Mouse (Mus musculus) liver, embryonic 11.5 days (tissue): ENCODE results near the gene Olfr146. TPM values are rescaled to one million over a fixed set of nuclear protein-coding genes. Genes with fewer than 3 reads are reported as not detected.

Experiments
- ATAC-seq: fragments of 200-750 bp; cut with Nextera tagmentation; replicated peaks from 2 replicates; pipeline ENCODE4 v1.8.0; 2017; ENCODE audit warnings: moderate number of reproducible peaks, mild to moderate bottlenecking, moderate TSS enrichment, moderate library complexity; ENCODE audit not compliant: low FRiP score
- DNase-seq: peaks from one replicate; pipeline ENCODE4 v3.0.0-alpha.2; 2017; ENCODE audit warnings: low spot score
- H3K27ac ChIP-seq: fragments of 300-500 bp; sonication (generic); 2 replicates; pipeline ENCODE4 v1.5.1; 2014; ENCODE audit warnings: mild to moderate bottlenecking, low read depth, low read length, control low read depth
- H3K27me3 ChIP-seq: fragments of 300-500 bp; sonication (generic); replicated peaks from 2 replicates; pipeline ENCODE4 v1.6.1; 2014; ENCODE audit warnings: low read length, mixed read lengths; ENCODE audit not compliant: control insufficient read depth, insufficient read depth
- H3K36me3 ChIP-seq: fragments of 300-500 bp; sonication (generic); 2 replicates; pipeline ENCODE4 v1.6.1; 2014; ENCODE audit warnings: mild to moderate bottlenecking, low read length, moderate library complexity, mixed read lengths; ENCODE audit not compliant: control insufficient read depth, insufficient read depth
- H3K4me1 ChIP-seq: fragments of 300-500 bp; sonication (generic); replicated peaks from 2 replicates; pipeline ENCODE4 v1.6.1; 2014; ENCODE audit warnings: low read length, mixed read lengths; ENCODE audit not compliant: control insufficient read depth, insufficient read depth
- H3K4me2 ChIP-seq: fragments of 300-500 bp; sonication (generic); 2 replicates; pipeline ENCODE4 v1.6.1; 2014; ENCODE audit warnings: mild to moderate bottlenecking, control low read depth, moderate library complexity
- H3K4me3 ChIP-seq: fragments of 300-500 bp; sonication (generic); 2 replicates; pipeline ENCODE4 v1.5.1; 2014; ENCODE audit warnings: low read depth, low read length, control low read depth
- H3K9ac ChIP-seq: fragments of 300-500 bp; sonication (generic); 2 replicates; pipeline ENCODE4 v1.6.1; 2014; ENCODE audit warnings: low read depth, low read length, control low read depth
- H3K9me3 ChIP-seq: fragments of 300-500 bp; sonication (generic); 2 replicates; pipeline ENCODE4 v1.6.1; 2016; ENCODE audit warnings: low read length, inconsistent platforms, mixed read lengths; ENCODE audit not compliant: control insufficient read depth
- WGBS: fragments of 180-500 bp; shearing (Covaris S2); extraction: QIAGEN DNeasy Blood & Tissue Kit; methylation state at CpG from one replicate; pipeline ENCODE4 v1.1.7; 2014; 5-methylcytosine and 5-hydroxymethylcytosine counted together
- microRNA-seq: library from miRNA; unstranded; fragments of <30 nt; microRNA quantifications from one replicate; pipeline ENCODE4, GENCODE M21; 2017; ENCODE audit warnings: borderline number of aligned reads
- polyA plus RNA-seq: library from polyadenylated mRNA; unstranded; fragments of >200 nt; fragmentation: Nextera tagmentation; extraction: Ambion mirVana; gene quantifications from 2 replicates; pipeline ENCODE4 v1.2.1, GENCODE M21; 2014

The Olfr146 gene
- not detected in 2 replicates for polyA plus RNA-seq

GRCm38 (mm10) chr9:39023277-39023676 is at the start of gene Olfr146:
Gene Olfr146 (minus strand): TSS chr9:39023377.
- no peak for ATAC-seq
- H3K4me2 ChIP-seq = no peak within 1 kb of the TSS
- no peaks in the 10 kb centered on the region for H3K9me3 ChIP-seq
- no peaks in the 10 kb centered on the region for H3K36me3 ChIP-seq
- no peak within 1 kb of the TSS for H3K27ac ChIP-seq
- H3K4me3 ChIP-seq = no peak within 1 kb of the TSS
- 68% methylated on average over 1 of the region's 1 CpGs for WGBS
- H3K27me3 ChIP-seq = no peaks in the 10 kb centered on the region
- no peak for DNase-seq
- H3K9ac ChIP-seq = no peak within 1 kb of the TSS
- no peaks in the 10 kb centered on the region for H3K4me1 ChIP-seq

GRCm38 (mm10) chr9:39064851-39065250 is 41.7 kb upstream of the Olfr146 start, which contains the start of gene Olfr937:
Gene Olfr937 (minus strand): TSS chr9:39064951.
- no peaks in the 10 kb centered on the region for H3K9me3 ChIP-seq
- no peak within 1 kb of the TSS for H3K4me3 ChIP-seq
- ATAC-seq (no peak), DNase-seq (no peak)
- H3K27me3 ChIP-seq = no peaks in the 10 kb centered on the region
- 72% methylated on average over 1 of the region's 1 CpGs for WGBS
- H3K27ac ChIP-seq = no peak within 1 kb of the TSS
- no peaks in the 10 kb centered on the region for H3K4me1 ChIP-seq
- H3K9ac ChIP-seq = no peak within 1 kb of the TSS
- H3K4me2 ChIP-seq = no peak within 1 kb of the TSS
- H3K36me3 ChIP-seq = no peaks in the 10 kb centered on the region

- Histone ChIP-seq H3K4me2 (no peak within 1 kb of the TSS), H3K9ac (no peak within 1 kb of the TSS), H3K9me3 (no peaks in the 10 kb centered on the region), H3K4me3 (no peak within 1 kb of the TSS), H3K27me3 (no peaks in the 10 kb centered on the region), H3K4me1 (no peaks in the 10 kb centered on the region), H3K36me3 (no peaks in the 10 kb centered on the region), H3K27ac (no peak within 1 kb of the TSS)
- DNase-seq = no peak
- no peak for ATAC-seq
- 72% methylated on average over 2 of the region's 2 CpGs for WGBS
These were observed 23.6 kb downstream of the Olfr146 start, which contains the start of gene Olfr935 for GRCm38 (mm10) chr9:38999583-38999982. Gene Olfr935 (minus strand): TSS chr9:38999683.

GRCm38 (mm10) chr9:38988215-38988614 is 35.0 kb downstream of the Olfr146 start, which contains the start of gene Olfr934:
Gene Olfr934 (minus strand): TSS chr9:38988315.
- H3K27me3 ChIP-seq = no peaks in the 10 kb centered on the region
- H3K4me2 ChIP-seq = no peak within 1 kb of the TSS
- 92% methylated on average over 2 of the region's 2 CpGs for WGBS
- no peak within 1 kb of the TSS for H3K4me3 ChIP-seq
- ATAC-seq = no peak
- H3K27ac ChIP-seq = no peak within 1 kb of the TSS
- DNase-seq = no peak
- H3K9ac ChIP-seq = no peak within 1 kb of the TSS
- H3K4me1 ChIP-seq = no peaks in the 10 kb centered on the region
- H3K9me3 ChIP-seq = no peaks in the 10 kb centered on the region
- no peaks in the 10 kb centered on the region for H3K36me3 ChIP-seq

- no peak within 1 kb of the TSS for H3K9ac ChIP-seq
- H3K4me3 ChIP-seq = no peak within 1 kb of the TSS
- H3K36me3 ChIP-seq = no peaks in the 10 kb centered on the region
- ATAC-seq (no peak), DNase-seq (no peak)
- H3K27me3 ChIP-seq = no peaks in the 10 kb centered on the region
- H3K9me3 ChIP-seq = no peaks in the 10 kb centered on the region
- H3K4me1 ChIP-seq = no peaks in the 10 kb centered on the region
- no peak within 1 kb of the TSS for H3K4me2 ChIP-seq
- H3K27ac ChIP-seq = no peak within 1 kb of the TSS
- WGBS = 77% methylated on average over 4 of the region's 4 CpGs
These were observed 51.2 kb downstream of the Olfr146 start, which contains the start of gene Olfr933 for GRCm38 (mm10) chr9:38972013-38972412. Gene Olfr933 (plus strand): TSS chr9:38972313.

Small RNAs within 50 kb of the gene (microRNA-seq; reads per million reads assigned to microRNA genes)
- gene Gm25529 = not detected

Other genes with a start within 250 kb of the Olfr146 start
- gene Olfr922, start 208.8 kb downstream of the Olfr146 start, polyA plus RNA-seq = not detected in 2 replicates
- gene Olfr923, start 196.8 kb downstream of the Olfr146 start, polyA plus RNA-seq = not detected in 2 replicates
- gene Olfr924, start 178.9 kb downstream of the Olfr146 start, polyA plus RNA-seq = not detected in 2 replicates
- not detected in 2 replicates for gene Olfr26, start 168.3 kb downstream of the Olfr146 start, polyA plus RNA-seq
- not detected in 2 replicates for gene Olfr926, start 146.3 kb downstream of the Olfr146 start, polyA plus RNA-seq
- not detected in 2 replicates for gene Olfr930, start 93.6 kb downstream of the Olfr146 start, polyA plus RNA-seq
- not detected in 2 replicates for gene Olfr933, start 51.1 kb downstream of the Olfr146 start, polyA plus RNA-seq
- not detected in 2 replicates for gene Olfr934, start 35.1 kb downstream of the Olfr146 start, polyA plus RNA-seq
- not detected in 2 replicates for gene Olfr935, start 23.7 kb downstream of the Olfr146 start, polyA plus RNA-seq
- gene Olfr937, start 41.6 kb upstream of the Olfr146 start, polyA plus RNA-seq = not detected in 2 replicates
- not detected in 2 replicates for gene Olfr938, start 55.5 kb upstream of the Olfr146 start, polyA plus RNA-seq
- not detected in 2 replicates for gene Olfr27, start 104.8 kb upstream of the Olfr146 start, polyA plus RNA-seq
- not detected in 2 replicates for gene Olfr943, start 142.9 kb upstream of the Olfr146 start, polyA plus RNA-seq
- gene Olfr944, start 178.5 kb upstream of the Olfr146 start, polyA plus RNA-seq = not detected in 2 replicates
- not detected in 2 replicates for gene Olfr1537, start 226.6 kb upstream of the Olfr146 start, polyA plus RNA-seq